Mouse (Mus musculus): ENCODE data around the gene Apom.
A peak's percentile ranks its signal among the peaks of the same experiment; 100 is the strongest.
"Not testable (repeated sequence)": the region's sequence is repeated elsewhere in the genome, so short reads cannot be mapped to it uniquely, and the experiment has no call there.

Apom gene

GRCm38 (mm10) chr17:35126206-35126611 is 5.6 kb downstream of the Apom start, which contains the start of gene D17H6S53E:
D17H6S53E (plus strand) TSS chr17:35126373.
- DNase-seq = peak; percentile 73

- no peak for DNase-seq
Observed at GRCm38 (mm10) chr17:35125578-35125977, 6.3 kb downstream of the Apom start.

DNA sequence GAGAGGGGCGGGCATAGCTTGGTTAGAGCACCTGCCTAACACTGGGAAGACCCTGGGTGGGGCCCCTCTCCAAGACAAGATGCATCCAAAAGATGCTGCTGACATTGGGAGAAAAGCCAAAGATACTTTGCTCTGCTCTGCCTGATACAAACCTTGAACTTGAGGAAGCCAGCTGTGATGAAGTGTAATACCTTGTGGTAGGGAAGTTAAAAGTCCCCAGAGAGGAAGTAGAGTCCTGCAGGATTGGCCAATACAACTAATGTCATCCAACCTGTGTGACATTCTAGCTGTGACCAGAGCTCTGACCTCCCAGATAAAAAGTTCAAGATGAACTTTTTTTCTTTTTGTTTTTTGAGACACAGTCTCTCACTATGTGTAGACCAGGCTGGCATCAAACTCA is 6.8 kb downstream of the Apom start:
- no peak for DNase-seq

DNA sequence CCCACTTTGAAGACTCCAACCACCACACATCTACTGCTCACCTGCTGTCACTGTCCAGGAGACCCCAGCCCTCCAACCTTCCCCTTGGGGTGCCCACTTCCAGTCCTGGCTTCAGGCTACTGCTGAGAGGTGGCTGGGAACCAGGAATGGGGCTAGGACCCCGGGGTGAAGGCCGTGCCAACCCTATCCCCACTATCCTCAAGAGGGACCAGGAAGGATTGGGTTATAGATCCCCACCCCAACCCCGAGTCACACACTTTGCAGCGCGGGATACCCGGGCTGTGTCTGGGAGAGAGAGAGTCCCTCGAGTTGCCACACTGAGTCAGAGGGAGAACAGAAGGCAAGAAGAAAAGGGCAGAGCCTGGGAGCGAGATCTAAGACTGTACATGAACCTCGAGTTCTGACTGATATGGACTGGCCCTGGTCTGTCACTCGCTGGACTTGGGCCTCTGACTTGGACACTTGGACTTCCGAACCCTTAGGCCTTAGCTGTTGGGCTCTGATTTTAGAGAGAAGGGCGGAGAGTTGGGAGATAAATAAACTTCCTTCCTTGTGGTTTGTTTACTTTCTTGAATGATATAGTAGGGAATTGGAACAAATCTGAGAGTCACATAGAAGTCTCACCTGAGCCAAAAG is 7.5 kb downstream of the Apom start:
- not testable (repeated sequence) for DNase-seq

GRCm38 (mm10) chr17:35123287-35123686 is 8.6 kb downstream of the Apom start:
- not testable (repeated sequence) for DNase-seq

DNA sequence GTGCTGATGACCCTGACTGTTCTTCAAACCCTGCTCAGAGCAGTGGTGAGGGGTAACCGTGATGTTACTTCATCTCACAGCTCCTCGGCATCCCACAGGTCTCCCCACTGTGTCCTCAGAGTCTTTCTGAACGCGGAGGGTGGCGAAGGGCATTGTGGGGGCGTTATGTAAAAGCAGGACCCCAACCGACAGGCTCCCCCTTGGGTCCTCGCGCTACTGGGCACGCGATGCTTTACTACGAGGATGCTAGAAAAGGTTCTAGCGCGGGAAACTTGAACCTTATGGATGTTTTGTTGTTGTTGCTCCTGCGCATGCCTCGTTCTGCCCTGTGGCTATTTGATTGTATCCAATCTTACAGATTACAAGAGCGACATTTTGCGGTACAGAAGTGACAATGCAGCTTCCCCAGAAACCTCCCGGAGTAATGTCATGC is 10.0 kb downstream of the Apom start, which contains the start of gene Csnk2b:
Gene Csnk2b (minus strand): TSS at position 183 of the 433 bp plus-strand sequence.
- DNase-seq = peak; percentile 74

DNA sequence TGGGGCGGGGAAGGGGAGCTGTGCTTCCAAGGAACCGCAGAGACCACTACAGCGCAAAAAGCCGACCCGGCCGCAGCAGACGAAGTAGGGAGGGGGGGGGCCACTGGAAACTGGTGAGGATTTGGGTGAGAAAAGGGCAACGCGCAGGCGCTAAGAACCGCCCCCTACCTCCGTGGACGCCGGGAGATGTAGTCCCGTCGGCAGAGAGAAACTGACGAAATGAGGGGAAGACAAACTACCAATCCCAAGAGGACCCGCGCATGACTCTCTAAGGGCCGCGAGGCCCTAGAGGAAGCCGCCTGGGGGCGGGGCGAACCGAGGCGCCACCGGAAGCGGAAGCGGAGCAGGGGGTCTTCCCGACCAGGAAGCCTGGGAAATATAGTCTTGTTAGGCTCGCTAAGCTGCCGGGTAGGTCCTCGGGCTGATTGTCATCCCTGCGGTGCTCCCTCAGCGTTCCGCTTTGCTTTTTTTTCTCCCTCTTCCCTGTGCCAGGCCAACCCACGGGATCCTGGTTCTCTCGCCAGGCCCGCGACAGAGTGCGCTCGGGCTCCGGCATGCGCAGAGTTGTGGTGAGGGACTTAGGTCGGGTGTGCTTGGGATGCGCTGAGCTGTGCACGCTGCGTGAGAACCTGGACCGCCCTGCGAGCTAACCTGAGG is 10.6 kb downstream of the Apom start, which contains the start of gene Gpank1:
Gene Gpank1 (plus strand): TSS at position 313 of the 657 bp plus-strand sequence.
- peak; percentile 99 for DNase-seq

DNA sequence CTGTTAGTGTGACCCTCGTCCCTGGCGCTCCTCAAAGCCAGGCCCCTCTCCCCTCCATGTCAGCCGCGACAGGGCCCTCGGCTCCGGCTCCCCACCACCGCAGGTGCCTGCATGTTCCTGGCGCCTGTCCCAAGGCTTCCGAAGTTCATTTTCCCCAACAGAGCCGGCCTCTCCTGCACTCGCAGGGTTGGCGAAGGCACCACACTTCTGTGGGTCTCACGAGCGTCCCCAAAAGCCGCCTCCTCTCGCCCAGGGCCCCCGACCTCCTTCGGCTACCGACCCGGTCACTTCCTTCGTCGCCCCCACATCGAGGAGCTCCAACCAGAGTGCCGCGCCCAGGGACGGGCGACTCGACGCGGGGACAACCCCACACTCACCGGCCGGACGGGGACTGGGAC is 11.1 kb downstream of the Apom start:
- no peak for DNase-seq

DNA sequence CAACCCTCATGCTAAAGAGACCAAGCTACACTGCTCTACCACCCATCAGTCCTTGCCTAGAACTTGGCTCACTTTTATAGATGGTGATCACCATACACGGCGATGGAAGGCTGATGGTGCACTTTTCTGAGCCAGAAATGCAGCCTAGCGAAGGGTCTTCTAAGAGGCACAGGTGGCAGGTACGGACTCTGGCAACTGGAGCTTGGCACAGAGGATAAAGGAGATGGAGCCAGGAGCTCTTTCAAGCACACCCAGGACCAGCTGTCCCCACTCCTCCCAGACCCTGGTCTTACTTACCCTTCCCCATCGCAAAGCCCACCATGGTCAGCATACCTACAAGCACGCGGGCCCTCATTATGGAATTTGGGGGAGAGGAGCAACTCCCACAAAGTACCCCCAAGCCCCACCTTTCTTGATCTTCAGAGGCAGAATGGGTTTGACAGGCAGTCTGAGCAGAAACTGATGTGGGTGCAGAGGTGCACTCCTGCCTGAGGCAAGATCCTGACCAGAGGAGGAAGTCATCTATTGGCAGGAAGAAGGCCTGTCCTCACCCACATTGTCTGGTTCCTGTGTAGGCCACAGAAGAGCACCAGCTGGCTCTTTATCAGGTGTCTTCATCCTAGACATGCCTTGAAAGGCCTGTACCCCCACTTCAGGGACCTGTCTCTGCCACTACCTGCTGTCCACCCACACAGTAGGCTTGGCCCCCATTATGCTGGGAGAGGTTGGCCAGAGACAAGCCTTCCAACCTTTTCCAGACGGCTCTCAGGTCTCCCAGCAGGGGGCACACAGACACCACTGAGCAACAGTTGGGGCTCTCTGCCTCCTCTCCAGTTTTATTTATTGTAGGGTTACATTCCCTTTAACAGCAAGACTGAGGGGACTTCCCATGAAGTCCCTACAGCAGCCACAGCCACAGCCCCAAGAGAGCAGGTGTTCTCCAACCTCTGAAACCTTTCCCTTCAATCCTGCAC is 16.5 kb downstream of the Apom start, which contains the start of gene Ly6g5b:
Gene Ly6g5b (minus strand): TSS at position 383 of the 974 bp plus-strand sequence.
- DNase-seq = no peak

- DNase-seq = no peak
Observed at GRCm38 (mm10) chr17:35111774-35112173, 20.1 kb downstream of the Apom start.

DNA sequence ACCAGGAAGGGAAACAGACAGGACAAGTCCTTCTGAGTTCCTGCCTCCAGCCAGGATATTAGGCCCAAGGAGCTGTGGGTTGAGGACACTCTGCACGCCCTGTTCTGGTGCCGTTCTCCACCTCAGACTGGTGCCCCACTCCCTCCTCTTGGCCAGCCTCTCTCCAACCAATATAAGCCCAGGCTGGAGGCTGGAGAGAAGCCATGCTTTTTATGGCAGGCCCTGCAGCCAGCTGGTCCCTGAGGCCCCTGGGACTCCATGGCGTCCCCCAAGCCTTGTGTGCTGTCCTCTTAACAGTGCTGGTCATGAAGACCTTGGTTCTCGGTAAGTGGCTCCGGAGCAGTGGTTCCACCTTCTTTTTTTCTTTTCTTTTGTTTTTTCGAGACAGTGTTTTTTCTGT is 23.8 kb downstream of the Apom start, which contains the start of gene Ly6g5c:
Gene Ly6g5c (plus strand): TSS at position 183 of the 400 bp plus-strand sequence.
- no peak for DNase-seq

DNA sequence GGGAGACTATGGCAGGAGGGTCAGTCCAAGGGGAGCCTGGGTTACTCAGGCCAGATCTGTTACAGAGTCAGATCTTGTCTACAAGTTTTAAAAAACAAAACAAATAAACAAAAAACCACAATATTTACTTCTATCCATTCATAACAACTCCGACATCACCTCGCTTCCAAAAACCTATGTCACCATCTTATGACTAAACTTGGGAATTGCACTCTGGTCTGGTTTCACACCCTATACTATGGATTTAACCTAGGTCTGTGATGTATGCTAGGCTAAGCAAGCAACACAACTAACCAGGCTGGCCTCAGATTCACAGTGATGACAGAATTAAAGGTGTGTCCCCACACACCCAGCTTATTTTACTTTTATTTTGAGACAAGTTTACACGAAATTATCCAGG is 25.3 kb downstream of the Apom start:
- DNase-seq = no peak

- no peak for DNase-seq
Observed at GRCm38 (mm10) chr17:35105740-35106389, 26.0 kb downstream of the Apom start.

GRCm38 (mm10) chr17:35104754-35105153 is 27.1 kb downstream of the Apom start:
- no peak for DNase-seq

DNA sequence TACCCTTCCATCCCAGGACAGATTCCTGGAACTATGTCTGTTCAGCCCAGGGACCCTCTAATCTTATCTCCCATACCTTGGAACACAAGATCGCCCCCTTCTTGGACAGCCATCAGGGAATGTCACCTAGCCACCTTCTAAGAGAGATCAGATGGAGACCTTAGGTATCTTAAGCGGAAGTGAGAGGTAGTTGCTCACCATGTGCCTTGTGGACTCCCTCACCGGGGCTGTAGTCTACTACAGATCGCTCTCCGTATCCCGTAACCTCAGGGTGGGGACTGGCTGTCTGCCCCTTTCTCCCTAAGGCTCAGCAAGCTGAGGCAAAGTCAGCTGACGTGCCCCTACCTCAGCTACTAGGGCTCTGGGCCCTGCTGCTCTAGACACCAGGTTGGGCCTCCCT is 27.8 kb downstream of the Apom start:
- DNase-seq = no peak

GRCm38 (mm10) chr17:35103221-35103690 is 28.6 kb downstream of the Apom start:
- DNase-seq = no peak

DNA sequence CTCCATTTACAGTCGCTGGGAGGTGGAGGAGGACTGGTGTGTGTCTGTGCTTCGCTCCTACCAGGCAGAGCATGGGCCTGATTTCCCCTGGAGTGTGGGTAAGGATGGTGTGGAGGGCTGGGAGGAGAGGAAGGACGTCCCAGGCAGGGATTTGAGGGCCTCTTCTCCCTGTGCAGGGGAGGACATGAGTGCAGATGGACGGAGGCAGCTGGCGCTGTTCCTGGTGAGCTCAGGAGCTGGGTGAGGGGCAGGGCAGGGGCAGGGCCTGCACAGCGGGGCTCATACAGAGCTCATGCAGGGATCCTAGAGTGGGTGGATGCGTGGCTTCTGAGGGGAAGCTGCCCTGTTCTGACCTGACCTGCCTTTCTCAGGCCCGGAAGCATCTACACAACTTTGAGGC is 29.6 kb downstream of the Apom start:
- DNase-seq = no peak

DNA sequence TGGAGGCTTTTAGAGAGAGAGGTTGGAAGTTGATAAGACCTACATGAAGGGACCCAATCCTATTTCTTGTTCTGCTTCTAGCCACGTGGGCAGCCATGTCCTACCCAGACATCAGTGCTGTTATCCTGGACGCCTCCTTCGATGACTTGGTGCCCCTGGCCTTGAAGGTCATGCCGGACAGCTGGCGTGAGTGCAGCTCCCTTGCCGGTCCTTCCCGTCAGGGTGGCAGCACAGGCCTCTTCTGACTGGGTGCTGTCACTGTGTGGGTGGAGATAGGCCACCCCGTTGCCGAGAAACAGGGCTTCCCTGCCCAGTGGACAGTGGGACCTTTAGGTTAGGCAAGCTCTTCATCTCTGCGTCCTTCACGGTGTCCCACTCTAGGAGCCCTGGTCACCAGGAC is 30.7 kb downstream of the Apom start:
- no peak for DNase-seq

- no peak for DNase-seq
Observed at GRCm38 (mm10) chr17:35100196-35100765, 31.6 kb downstream of the Apom start.

GRCm38 (mm10) chr17:35097164-35097655 is 34.6 kb downstream of the Apom start:
- DNase-seq = peak; percentile 79

DNA sequence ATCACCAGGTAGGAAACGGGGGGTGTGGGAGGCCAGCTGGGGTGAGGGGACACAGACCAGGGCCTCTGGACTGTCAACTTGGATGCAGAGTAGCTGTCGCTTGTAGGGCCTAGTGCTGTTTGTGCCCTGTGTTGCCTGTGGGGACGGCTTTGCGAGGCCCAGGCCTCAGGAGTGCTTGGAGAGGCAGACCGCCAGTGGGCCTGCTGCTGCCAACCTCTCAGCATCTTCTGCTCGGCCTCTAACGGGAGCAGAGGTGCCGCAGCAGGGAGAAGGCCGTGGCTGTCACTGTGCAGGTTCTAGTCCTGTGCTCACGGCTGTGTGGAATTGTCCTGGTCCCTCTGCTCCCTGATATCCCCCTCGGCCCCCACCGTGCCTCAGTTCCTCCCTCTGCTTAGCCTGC is 35.3 kb downstream of the Apom start:
- DNase-seq = no peak
